Mouse (Mus musculus) left cerebral cortex, adult 9 months (tissue): ENCODE data around the gene Olfr1186.
"Not testable (repeated sequence)": the region's sequence is repeated elsewhere in the genome, so short reads cannot be mapped to it uniquely, and the experiment has no call there.

Experiments
- DNase-seq, 2 experiments: peaks; one replicate each; pipeline ENCODE4 v3.0.0; 2022; ENCODE audit warnings: low spot score in 2 of 2

Olfr1186 gene

GRCm38 (mm10) chr2:88518251-88518650 lies at the start of gene Olfr1186:
Gene Olfr1186 (plus strand): TSS chr2:88518551.
- no peak for DNase-seq

- no peak for DNase-seq
Measured at GRCm38 (mm10) chr2:88483298-88483697, 35.1 kb upstream of the Olfr1186 start, which contains the start of gene Olfr1184. Gene Olfr1184 (plus strand): TSS chr2:88483598.

DNA sequence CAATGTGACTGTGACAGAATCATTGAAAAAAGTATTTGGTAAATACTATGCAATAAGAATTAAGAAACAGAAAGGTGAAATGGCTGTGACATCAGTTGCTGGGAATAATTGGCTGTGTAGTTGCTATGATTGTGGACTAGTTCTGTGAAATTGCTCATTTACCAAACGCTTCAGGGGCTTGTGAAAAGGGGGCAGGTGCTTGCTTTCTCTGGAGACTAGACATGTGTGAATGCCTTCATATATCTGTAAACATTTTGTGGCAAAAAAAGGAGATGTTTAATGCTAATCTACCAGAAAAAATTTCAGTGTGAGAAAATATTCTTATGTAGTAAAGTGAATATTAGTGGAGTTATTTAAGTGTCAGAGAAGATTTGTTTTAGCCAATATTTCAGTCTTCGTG lies 25.3 kb upstream of the Olfr1186 start, which contains the start of gene Olfr1185-ps1:
TSS of gene Olfr1185-ps1 (plus strand) at position 301 of the 400 bp plus-strand sequence.
- no peak for DNase-seq

DNA sequence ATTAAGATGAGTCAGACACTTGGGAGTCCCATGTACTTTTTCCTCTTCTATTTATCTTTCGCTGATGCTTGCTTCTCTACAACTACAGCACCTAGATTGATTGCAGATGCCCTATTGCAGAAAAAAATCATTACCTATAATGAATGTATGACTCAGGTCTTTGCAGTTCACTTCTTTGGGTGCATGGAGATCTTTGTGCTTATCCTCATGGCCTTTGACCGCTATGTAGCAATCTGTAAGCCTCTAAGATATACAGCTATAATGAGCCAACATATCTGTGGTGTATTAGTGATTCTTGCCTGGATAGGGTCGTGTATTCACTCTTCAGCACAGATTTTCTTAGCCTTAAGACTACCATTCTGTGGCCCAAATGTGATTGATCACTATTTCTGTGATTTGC lies 7.4 kb downstream of the Olfr1186 start:
- no peak for DNase-seq

DNA sequence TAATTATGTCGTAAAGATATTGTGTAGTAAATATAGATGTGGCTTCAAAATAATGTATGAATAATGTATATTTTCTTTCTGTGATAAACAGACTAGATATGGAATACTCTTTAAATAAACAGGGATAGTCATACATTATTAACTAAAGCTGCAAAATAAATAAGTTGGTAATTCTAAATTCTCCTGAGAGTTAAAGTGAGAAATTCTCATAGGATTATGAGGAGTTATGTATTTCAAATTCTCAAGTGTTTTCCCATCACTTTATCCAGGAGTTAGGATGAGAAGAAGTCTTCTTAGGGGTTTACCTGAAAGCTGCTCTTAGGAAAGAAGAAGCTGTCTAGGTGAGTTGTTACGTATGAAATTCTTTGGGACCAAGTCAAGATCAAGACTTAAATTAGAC lies 38.3 kb downstream of the Olfr1186 start, which contains the start of gene Olfr1188:
TSS of gene Olfr1188 (plus strand) at position 301 of the 400 bp plus-strand sequence.
- DNase-seq = no peak

GRCm38 (mm10) chr2:88572696-88573095 lies 54.3 kb downstream of the Olfr1186 start:
- not testable (repeated sequence) for DNase-seq
